Mouse (Mus musculus) lung, postnatal 4 days (tissue): ENCODE results near the gene Rpusd3.

Experiments used
- DNase-seq, 2 experiments: peaks; one replicate each; pipeline ENCODE4 v3.0.0; 2021

Rpusd3 gene

DNA sequence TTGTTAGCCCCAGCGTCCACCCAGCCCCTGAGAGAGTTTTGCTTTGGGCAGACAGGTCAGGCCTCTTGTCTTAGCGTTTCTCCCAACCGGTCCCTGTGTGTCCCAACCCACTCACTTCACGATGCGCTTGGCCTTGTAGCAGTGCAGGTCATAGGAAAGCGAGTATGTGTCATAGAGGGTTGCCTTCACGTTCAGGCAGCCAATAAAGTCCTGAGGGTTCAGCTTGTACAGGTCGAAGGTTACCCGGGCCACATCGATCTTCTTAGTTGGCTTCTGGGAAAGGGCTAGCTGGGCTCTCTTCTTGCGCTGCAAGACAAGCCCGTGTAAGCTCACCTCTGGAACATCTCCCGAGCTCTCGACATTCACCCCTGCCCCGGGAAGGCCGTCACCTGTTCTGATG lies 8.9 kb upstream of the Rpusd3 start:
- DNase-seq, result no peak

DNA sequence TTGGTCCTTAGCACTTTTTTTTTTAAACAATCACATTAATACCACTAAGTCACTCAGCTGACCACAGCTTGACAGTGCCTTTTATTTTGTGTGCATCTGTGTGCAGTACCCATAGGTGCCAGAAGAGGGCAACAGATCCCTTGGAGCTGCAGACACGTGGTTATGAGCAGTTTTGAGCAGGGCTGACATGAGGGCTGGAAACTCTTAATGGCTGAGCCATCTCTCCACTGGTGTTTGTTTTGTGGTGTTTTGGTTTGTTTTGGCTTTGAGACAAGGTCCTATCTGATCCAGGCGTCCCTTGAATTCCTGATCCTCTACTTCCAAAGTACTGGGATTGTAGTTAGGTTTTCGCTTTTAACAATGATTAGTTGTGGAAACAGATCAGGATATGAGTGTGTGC lies 8.3 kb upstream of the Rpusd3 start:
- DNase-seq, result peak in 1 of 2 experiments; percentile 74

DNA sequence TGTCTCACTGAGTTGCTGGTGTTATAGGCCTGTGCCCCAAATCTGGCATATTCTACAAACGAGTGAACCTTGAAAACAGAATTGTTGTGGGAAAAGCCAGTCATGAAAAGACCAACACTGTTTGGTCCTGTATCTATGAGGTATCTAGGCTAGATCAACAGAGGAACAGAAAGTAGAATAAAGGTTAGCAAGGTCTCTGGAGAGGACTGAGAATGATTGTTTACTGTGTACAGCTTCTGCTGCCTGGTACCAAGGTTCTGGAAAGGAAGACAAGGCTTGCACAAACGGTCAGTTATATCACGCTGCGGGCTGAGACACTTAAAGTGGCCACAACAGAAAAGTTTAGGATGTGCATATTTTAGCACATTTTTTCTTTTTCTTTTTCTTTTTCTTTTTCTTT lies 7.6 kb upstream of the Rpusd3 start:
- no peak for DNase-seq

DNA sequence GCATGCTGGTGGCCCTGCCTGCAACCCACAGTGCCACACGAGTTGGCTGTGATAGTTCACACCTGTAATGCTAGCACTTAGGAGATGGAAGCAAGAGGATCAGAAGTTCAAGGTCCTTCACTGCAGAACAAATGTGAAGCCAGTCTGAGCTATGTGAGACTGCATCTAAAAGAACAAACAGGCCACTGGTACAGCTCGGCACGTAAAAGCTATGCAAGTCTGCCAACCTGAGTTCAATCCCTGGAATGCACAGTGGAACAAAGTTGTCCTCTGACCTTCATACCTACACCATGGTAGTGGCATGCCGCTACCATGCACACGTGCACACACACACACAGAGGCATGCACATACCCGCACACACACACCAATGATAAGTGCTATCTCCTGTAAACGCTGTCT lies 5.0 kb upstream of the Rpusd3 start:
- DNase-seq, result no peak

DNA sequence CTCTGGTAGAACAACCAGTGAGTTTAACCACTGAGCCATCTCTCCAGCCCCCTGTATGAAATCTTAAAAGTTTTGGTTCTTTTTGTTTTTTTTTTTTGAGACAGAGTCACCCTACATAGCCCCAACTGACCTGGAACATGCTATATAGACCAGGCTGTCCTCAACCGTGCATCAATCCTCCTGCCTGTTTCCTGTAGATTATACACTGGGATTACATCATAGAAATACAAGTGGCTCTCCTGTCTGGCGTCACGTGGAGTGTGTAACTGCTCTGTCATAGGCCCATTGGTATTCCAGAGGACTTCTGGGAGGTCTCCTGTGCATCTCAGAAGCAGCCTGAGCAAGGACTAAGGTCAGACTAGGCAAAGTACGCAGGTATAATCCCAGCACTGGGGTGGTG lies 3.9 kb upstream of the Rpusd3 start:
- no peak for DNase-seq

DNA sequence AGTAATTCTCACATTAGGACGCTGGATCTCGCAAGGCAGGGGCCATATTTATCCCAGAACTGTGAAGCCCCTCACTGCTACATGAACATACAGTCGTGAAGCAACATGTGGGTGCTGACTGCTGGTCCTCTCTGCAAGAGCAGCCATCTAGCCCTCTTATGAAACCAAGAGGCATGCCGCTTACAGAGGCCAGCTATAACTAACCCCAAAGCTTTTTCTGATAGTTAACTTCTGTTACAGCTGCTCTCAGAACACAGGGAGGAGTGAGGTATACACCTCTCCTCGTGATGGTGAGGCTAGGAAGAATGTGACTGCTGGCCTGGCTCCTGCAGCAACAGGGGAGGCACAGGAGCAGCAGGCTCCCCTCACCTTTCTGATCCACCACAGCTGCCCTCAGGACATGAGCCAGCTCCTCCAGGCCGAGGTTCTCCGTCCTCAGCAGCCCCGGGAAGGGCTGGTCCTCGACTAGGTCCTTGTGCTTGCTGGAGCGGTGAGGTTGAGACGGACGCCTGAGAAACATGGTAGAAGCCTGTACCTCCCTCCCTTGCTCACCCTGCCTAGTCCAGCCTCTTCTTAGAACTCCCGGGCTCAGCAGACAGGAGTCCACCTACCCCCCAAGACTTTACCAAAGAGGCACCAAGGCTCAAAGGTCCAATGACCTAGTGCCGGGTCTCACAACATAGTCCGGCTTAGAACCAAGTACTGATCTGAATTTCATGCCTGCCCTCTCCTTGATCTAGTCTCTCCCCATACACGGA lies 520 bp downstream of the Rpusd3 start:
- DNase-seq, result no peak

DNA sequence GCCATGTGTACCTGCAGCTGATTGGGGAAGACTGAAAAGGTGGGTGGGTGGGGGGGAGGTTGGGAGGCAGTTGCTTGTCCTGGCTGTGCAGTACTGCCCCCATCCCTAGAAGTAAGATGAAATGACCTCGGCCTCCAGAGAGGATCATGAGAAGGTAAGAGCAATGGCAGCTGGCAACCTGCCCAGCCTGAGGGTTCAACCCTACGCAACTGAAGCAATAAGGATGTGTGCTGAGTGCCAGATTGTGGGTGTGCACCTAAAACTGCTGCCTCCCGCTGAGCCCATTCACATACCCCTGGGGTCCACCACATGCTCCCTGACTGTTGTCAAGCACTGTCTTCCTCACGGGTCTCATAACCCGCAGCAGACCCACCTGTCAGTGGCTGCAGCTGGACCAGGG lies 2.7 kb downstream of the Rpusd3 start:
- no peak for DNase-seq

DNA sequence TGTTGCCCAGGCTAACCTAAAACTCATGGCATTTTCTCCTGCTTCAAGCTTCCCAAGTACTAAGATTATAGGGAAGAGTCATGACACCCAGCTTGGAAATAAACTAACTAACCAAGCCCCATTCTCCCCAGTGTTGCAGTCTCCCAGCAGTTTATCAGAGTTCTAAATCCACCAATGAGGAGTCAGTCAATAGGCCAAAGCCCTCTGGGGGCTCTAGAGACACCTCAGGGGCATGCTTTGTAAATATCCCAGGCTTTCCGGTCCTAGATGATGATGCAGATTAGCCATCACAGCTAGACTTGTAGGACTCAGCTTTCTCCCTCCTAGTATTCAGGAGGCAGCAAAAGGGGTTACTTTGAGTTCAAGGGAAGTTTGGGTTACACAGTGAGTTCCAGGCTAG lies 9.1 kb downstream of the Rpusd3 start:
- no peak for DNase-seq

DNA sequence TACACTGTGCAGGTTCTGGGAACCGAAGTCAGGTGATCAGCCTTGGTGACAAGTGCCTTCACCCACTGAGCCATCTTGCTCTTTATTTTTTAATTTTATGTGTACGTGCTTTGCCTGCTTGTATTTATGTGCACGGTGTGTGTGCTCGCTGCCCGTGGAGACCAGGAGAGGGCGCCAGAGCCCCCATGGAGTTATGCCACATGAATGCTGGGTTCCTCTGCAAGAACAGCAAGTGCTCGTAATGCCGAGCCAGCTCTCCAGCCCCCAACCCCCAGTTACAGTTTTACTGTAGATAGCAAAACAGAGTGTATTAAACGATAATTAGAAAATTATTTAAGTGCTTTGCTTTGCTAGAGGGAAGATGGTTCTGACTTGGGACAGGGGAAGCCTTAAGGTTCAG lies 12.5 kb downstream of the Rpusd3 start:
- DNase-seq, result peak in 1 of 2 experiments; percentile 15

DNA sequence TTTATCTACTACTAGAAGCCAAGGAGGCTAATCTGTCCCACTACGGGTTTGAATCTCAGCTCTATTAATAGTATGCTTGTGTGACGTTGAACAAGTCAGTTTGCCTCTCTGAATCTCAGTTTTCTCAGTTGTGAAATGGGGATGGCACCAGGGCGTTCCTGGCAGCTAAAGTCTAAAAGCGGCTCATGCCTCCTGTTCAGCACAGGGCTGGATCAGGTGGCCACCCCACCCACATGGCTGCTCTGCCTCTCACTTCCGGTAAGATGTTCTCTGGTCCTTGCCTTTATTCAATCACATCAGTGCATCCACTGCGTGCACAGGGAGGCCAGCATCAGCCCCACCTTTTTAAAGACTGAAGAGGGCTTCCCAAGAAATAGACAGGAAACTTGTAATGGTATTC lies 13.7 kb downstream of the Rpusd3 start:
- no peak for DNase-seq

DNA sequence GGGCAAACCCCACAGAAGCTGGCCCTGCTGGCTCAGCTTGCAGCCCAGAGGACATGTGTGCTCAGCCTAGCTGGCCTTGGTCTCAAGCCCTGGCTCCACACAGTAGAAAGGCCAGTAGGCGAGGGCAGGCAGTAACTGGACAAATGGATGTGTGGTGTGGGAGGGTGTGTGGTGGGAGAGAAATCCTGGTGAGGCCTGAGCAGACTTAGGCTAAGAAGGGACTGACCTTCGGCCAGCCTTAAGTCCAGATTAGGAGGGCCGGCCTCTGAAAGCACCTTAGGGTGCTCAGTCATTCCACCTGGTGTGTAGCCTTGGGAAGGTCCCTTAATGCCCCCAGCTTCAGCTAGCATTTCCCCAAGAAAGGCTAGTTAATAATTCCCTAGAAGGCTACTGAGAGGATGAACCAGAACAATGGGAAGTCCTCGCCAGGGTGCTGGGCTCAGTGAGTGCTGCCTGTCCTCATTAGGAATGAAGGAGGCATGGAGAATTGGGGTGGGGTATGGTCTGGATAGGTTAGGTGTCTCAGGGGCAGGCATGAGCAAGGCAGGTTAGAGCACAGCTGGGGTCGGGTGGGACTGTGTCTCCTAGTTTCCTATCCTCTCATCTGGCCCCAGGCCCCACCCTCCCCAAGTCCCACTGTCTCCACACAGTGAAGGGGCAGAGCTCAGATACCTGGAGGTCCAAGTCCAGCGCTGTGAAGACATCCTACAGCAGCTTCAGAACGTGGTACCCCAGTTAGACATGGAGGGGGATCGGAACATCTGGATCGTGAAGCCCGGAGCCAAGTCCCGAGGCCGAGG lies 14.3 kb downstream of the Rpusd3 start:
- no peak for DNase-seq

DNA sequence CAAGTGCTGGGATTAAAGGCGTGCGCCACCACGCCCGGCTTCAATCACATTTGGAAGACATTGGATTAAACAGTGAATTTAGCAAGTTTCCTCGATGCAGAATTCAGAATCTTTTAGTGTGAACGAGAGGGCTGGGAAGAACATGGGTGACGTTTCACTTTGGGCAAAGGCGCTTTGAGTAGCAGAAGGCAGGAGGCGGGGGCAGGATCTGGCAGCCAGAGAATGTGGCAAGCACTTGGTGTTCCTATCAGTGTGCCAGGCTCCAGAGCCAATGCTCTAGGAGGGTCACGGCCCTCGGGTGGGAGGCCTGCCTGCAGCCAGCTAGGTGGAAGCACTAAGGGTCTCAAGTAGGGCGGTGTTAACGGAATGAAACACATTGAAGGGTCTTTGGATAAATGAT lies 17.0 kb downstream of the Rpusd3 start:
- no peak for DNase-seq

DNA sequence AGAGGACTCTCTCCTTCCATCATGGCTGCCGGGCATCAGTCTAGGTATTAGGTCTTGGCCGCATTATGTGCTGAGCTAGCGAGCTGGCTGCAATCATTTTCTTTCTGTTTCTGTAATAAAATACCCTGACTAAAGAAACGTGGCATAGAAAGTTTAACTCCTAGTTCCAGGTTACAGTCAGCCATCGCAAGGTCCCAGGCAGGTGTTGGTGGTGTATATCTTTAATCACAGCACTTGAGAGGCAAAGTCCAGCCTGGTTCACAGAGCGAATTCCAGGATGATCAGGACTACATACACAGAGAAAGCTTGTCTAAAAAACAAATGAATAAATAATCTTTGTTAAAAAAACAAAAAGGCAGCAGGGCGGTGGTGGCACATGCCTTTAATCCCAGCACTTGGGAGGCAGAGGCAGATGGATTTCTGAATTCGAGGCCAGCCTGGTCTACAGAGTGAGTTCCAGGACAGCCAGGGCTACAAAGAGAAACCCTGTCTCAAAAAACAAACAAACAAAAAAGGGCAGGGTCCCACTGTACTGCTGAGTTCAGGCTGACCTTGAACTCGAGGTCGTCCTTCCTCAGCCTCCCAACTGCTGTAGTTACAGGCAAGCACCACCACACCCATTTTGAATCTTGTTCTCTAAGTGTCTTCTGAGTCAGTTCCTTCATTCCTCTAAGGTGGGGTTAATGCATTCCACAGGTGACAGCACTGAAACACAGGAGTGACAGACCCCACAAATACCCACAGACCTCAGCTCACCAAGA lies 22.7 kb downstream of the Rpusd3 start:
- DNase-seq, result no peak

DNA sequence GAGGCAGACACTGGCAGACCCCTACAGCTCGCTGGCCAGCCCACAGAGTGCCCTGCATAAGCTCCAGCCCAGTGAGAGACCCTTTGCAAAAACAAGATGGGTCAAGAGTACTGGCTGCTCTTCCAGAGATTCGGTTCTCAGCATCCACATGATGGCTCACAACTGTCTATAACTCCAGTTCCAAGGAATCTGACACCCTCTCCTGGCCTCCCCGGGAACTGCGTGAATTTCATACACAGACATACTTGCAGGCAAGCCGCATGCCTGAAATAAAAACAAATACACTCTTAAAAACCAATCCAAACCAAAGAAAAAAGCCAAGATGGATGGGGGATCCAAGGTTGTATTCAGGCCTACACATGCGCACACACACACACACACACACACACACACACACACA lies 23.6 kb downstream of the Rpusd3 start:
- DNase-seq, result no peak

DNA sequence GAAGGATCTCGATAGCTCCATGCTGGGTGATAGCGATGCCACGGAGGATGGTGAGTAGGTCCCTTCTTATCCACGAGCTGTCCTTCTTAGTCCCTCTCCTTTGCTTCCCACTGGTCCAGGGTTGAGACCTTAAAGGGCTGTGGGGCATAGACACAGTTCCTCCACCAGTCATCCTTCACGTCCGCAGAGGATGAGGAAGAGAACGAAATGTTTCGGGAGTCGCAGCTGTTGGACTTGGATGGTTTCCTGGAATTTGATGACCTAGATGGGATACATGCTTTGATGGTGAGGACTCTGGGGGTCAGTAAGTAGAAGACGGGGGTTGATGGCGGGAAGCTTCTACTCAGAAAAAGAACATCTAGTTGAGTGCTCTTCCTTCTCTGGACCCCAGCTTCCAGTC lies 24.3 kb downstream of the Rpusd3 start:
- no peak for DNase-seq

DNA sequence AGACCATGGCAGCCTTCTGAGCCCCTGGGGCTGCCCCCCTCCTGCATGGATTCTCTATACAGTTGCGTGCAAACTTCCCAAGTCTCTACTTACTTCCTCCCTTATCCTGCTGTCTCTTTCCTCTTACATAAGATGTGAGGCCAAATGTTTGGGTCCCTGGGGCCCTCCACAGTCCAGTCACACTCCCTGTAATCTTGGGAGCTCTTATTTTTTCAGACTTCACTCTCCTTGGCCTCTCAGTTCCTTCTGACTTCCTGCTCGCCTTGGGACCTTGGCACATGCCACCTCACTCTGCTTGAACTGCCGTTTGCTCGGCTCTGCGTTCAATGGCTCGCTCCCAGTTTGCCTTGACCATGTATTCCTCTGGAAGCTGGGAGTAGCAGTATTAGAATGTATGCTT lies 25.2 kb downstream of the Rpusd3 start:
- DNase-seq, result no peak

DNA sequence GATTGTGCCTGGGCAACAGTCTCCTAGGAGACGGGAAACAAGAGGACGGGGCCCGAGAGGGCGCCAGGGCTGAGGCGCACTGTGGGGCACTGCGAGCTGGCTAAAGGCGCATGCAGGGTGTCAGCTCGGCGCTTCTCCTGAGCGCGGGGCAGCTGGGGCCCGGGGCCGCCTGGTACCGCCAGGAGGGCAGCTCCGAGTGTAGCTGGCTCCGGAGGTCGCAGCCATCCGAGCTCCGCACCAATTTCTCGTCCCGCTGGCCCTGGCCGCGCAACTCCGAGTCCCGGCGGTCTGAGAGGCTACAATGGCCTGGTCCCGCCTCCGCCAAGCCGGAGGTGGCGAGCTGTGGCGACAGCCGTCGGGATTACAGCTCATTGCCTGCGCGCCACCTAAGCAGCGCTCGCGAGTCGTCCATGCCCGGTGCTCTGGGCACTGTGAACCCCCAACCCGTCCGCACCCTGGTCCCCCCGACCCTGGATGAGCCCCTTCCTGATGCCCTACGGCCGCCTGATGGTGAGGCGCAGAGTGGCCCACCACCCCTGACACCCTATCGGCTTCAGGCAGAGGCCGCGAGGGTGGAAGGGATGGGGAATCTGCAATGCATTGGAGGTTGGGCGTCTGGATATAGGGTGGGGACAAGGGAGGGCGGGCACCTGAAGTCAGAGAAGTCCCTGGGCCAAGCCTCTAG lies 26.6 kb downstream of the Rpusd3 start:
- DNase-seq, result peak; percentile 51 to 53

DNA sequence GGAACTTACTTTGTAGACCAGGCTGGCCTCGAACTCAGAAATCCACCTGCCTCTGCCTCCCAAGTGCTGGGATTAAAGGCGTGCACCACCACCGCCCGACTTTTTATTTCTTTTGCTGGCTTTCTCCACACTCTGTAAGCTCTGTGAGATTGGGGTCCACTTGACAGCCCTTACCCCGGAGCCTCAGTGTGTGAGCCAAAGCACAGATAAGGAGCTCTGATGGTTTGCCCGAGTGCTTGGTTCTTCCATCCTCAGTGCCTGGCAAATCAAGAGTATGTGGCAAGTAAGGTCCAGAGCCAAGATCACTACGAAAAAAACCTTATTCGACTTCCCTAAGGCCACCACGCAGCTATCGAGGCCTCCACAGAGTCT lies 27.1 kb downstream of the Rpusd3 start:
- no peak for DNase-seq

DNA sequence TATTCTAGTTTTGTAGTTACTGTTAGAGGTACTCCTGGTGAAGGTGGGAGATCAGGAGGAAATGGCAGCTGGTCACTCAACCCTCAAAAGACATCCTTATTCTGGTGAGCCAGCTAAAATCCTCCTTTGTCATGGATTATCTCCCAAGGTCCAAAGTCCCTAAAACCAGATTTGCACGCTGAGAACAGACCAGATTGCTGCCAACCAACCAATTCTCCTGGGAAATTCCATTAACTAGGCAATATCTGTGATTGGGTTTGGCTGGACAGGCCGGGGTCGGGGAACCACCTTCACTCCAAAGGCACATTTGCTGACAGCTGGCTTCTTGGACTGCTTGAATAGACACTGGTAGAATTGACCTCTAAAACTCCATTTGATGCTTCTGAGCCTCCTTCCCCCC lies 28.4 kb downstream of the Rpusd3 start:
- DNase-seq, result no peak

DNA sequence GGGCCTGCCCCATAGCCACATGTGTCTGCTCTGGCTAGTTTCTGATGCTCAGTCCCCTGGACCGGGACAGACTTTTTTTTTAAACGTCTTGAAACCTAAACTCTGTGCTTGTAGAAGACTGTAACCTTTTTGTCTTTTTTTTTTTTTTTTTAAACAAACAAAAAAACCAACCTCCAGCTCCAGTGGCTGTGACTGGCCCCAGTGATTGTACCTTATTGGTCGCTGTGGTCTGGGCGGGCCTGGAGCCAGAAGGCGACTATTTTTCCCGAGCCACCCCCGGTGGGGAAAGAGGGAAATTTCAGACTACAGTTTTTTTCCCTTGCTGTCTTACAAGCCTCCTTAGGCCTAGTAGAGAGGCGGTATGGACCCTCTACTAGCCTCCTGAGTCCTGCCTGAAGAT lies 30.2 kb downstream of the Rpusd3 start, which contains the start of gene Ttll3:
TSS of gene Ttll3 (plus strand) at position 301 of the 400 bp plus-strand sequence.
- DNase-seq, result no peak

DNA sequence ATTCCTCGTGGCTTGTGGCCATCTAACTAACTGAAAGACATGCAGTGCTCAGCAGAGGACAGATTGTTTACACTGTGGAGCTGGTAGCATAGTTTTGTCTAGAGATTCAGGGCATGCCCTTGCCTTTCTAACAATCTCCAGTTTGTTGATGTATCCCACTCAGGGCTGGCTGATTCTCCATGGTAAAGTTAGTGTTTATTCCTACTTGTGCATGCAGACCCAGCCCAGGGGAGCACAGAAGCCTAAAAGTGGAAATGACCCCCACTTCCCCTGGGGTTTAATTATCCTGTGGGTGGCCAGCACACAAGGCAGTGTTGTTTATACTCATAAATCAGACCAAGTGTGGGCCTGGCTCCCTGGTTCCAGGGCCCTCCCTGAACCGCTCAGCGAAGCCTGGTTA lies 33.1 kb downstream of the Rpusd3 start:
- no peak for DNase-seq

DNA sequence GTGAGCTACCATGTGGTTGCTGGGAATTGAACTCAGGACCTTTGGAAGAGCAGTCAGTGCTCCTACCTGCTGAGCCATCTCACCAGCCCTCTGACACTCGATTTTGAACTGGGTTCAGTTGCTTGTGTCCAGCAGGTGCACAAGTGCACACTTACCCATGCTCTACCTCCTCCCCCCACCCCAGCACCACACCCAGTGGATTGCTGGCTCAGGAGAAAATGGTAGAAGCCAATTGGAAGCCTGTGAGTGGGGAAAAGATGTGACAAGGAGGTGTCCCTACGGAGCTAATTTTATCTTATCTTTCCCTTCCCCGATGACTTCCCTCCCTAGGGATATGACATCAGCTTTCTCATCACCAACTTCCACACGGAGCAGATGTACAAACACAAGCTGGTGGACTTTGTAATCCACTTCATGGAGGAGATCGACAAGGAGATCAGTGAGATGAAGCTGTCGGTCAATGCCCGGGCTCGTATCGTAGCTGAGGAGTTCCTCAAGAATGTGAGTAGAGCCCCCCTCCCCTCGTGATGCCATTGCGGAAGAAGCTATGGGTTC lies 33.9 kb downstream of the Rpusd3 start:
- no peak for DNase-seq
